Mouse (Mus musculus) myocyte (in vitro differentiated cells): Measurements from ENCODE around the gene Celf5. TPM values are rescaled to one million over a fixed set of nuclear protein-coding genes. Genes with fewer than 3 reads are reported as not detected.

ENCODE experiments used
- H3K27me3 ChIP-seq: one replicate; pipeline ENCODE4 v1.6.1; 2011; ENCODE audit not compliant: control insufficient read depth, insufficient read depth, insufficient read length
- H3K36me3 ChIP-seq: one replicate; pipeline ENCODE4 v1.6.1; 2011; ENCODE audit not compliant: control insufficient read depth, insufficient read depth
- H3K4me2 ChIP-seq: one replicate; pipeline ENCODE4 v1.6.1; 2011; ENCODE audit warnings: low read depth, control low read depth
- H3K4me3 ChIP-seq: one replicate; pipeline ENCODE4 v1.5.1; 2011; ENCODE audit warnings: mild to moderate bottlenecking, control low read depth, moderate library complexity
- H3K79me2 ChIP-seq: one replicate; pipeline ENCODE4 v1.6.1; 2011; ENCODE audit not compliant: control insufficient read depth, insufficient read depth
- H3ac ChIP-seq: one replicate; pipeline ENCODE4 v1.6.1; 2011; ENCODE audit not compliant: control insufficient read depth, insufficient read length
- CEBPB ChIP-seq: IDR thresholded peaks from 2 replicates; pipeline ENCODE4 v1.6.1; 2011; ENCODE audit warnings: mild to moderate bottlenecking, moderate library complexity; ENCODE audit not compliant: poor library complexity, insufficient read depth, severe bottlenecking
- E2F4 ChIP-seq: IDR thresholded peaks from one replicate; pipeline ENCODE4 v1.6.1; 2011; ENCODE audit warnings: mild to moderate bottlenecking, control low read depth, moderate library complexity; ENCODE audit not compliant: insufficient read depth
- MAX ChIP-seq: IDR thresholded peaks from one replicate; pipeline ENCODE4 v1.6.1; 2011; ENCODE audit warnings: low read depth, mild to moderate bottlenecking, control low read depth
- MYOD1 ChIP-seq, 3 experiments: IDR thresholded peaks; one replicate each; pipeline ENCODE4 v1.6.1; 2011; ENCODE audit warnings: control low read depth in 2 of 3, low read depth in 2 of 3, mild to moderate bottlenecking in 2 of 3, moderate library complexity in 1 of 3; ENCODE audit not compliant: insufficient read length in 2 of 3, control insufficient read depth in 1 of 3
- MYOG ChIP-seq, 3 experiments: IDR thresholded peaks; one replicate each; pipeline ENCODE4 v1.6.1; 2011; ENCODE audit warnings: control low read depth in 2 of 3, low read depth in 2 of 3, mild to moderate bottlenecking in 2 of 3; ENCODE audit not compliant: insufficient read length in 2 of 3, control insufficient read depth in 1 of 3, insufficient read depth in 1 of 3
- POLR2A ChIP-seq: IDR thresholded peaks from one replicate; pipeline ENCODE4 v1.6.1; 2011; ENCODE audit warnings: low read depth, mild to moderate bottlenecking, control low read depth, moderate library complexity; ENCODE audit not compliant: insufficient read length
- POLR2AphosphoS2 ChIP-seq: IDR thresholded peaks from one replicate; pipeline ENCODE4 v1.6.1; 2011; ENCODE audit warnings: low read depth, control low read depth; ENCODE audit not compliant: insufficient read length
- REST ChIP-seq: IDR thresholded peaks from one replicate; pipeline ENCODE4 v1.6.1; 2011; ENCODE audit warnings: mild to moderate bottlenecking, control low read depth, moderate library complexity; ENCODE audit not compliant: insufficient read depth, insufficient read length
- SRF ChIP-seq: IDR thresholded peaks from one replicate; pipeline ENCODE4 v1.6.1; 2011; ENCODE audit warnings: low read depth; ENCODE audit not compliant: control insufficient read depth, insufficient read length
- TCF12 ChIP-seq: IDR thresholded peaks from one replicate; pipeline ENCODE4 v1.6.1; 2011; ENCODE audit warnings: mild to moderate bottlenecking, control low read depth; ENCODE audit not compliant: poor library complexity, insufficient read depth, severe bottlenecking
- TCF3 ChIP-seq: IDR thresholded peaks from one replicate; pipeline ENCODE4 v1.6.1; 2011; ENCODE audit warnings: low read depth, control low read depth; ENCODE audit not compliant: insufficient read length
- USF1 ChIP-seq: IDR thresholded peaks from one replicate; pipeline ENCODE4 v1.6.1; 2011; ENCODE audit warnings: low read depth, mild to moderate bottlenecking, control low read depth, moderate library complexity
- polyA plus RNA-seq: library from polyadenylated mRNA; unstranded; fragments of >200 nt; fragmentation: generic; extraction: Trizol; gene quantifications from one replicate; pipeline ENCODE4 v1.2.1, GENCODE M21; 2012; ENCODE audit warnings: missing spikeins

The Celf5 gene
- polyA plus RNA-seq, 1 experiment, result 0.37 TPM

GRCm38 (mm10) chr10:81422661-81423217 lies 59.8 kb downstream of the Celf5 start:
- peak overlapping the region; percentile 77 for H3K4me2 ChIP-seq
- H3K79me2 ChIP-seq, result peaks cover 98% of the 10 kb centered on the region
- H3K27me3 ChIP-seq, result no peaks in the 10 kb centered on the region
- TF ChIP-seq POLR2AphosphoS2, result no peak
- peak in 1 of 3 experiments; percentile 10 for TF ChIP-seq MYOG (IDR thresholded peaks at IDR 0.05; ENCODE audit: control insufficient read depth in 1 of 3, insufficient read depth in 1 of 3, insufficient read length in 2 of 3, low read depth in 2 of 3)
- H3K36me3 ChIP-seq, result peaks cover 3% of the 10 kb centered on the region
- H3K4me3 ChIP-seq, result no peak overlapping the region
- no peak overlapping the region for H3ac ChIP-seq

- Histone ChIP-seq H3K4me3 (no peak overlapping the region), H3K36me3 (peaks cover 5% of the 10 kb centered on the region), H3K4me2 (peak overlapping the region; percentile 77), H3ac (no peak overlapping the region), H3K79me2 (peaks cover 93% of the 10 kb centered on the region), H3K27me3 (no peaks in the 10 kb centered on the region)
- TF ChIP-seq TCF3 (no peak), MYOG (IDR thresholded peaks at IDR 0.05; ENCODE audit: control insufficient read depth in 1 of 3, insufficient read depth in 1 of 3, insufficient read length in 2 of 3, low read depth in 2 of 3) (no peak), MAX (no peak), REST (no peak), USF1 (no peak), SRF (no peak), TCF12 (no peak), E2F4 (no peak), CEBPB (no peak), MYOD1 (IDR thresholded peaks at IDR 0.05; ENCODE audit: control insufficient read depth in 1 of 3, insufficient read length in 2 of 3, low read depth in 2 of 3) (no peak), POLR2A (no peak), POLR2AphosphoS2 (no peak)
Measured at GRCm38 (mm10) chr10:81422191-81422590, 60.3 kb downstream of the Celf5 start.

GRCm38 (mm10) chr10:81421797-81422100 lies 60.8 kb downstream of the Celf5 start:
- TF ChIP-seq CEBPB (no peak), E2F4 (no peak), USF1 (no peak), SRF (no peak), POLR2A (no peak), MYOG (IDR thresholded peaks at IDR 0.05; ENCODE audit: control insufficient read depth in 1 of 3, insufficient read depth in 1 of 3, insufficient read length in 2 of 3, low read depth in 2 of 3) (peak; percentile 59 to 95 (median 83)), MYOD1 (IDR thresholded peaks at IDR 0.05; ENCODE audit: control insufficient read depth in 1 of 3, insufficient read length in 2 of 3, low read depth in 2 of 3) (peak in 2 of 3 experiments; percentile 78 to 93), TCF12 (peak; percentile 67), TCF3 (peak; percentile 43), REST (no peak), MAX (no peak), POLR2AphosphoS2 (no peak)
- Histone ChIP-seq H3ac (no peak overlapping the region), H3K27me3 (no peaks in the 10 kb centered on the region), H3K36me3 (peaks cover 5% of the 10 kb centered on the region), H3K4me2 (peak overlapping the region; percentile 77), H3K79me2 (peaks cover 90% of the 10 kb centered on the region), H3K4me3 (no peak overlapping the region)

GRCm38 (mm10) chr10:81421041-81421796 lies 61.3 kb downstream of the Celf5 start:
- H3K27me3 ChIP-seq, result no peaks in the 10 kb centered on the region
- peaks cover 86% of the 10 kb centered on the region for H3K79me2 ChIP-seq
- peak overlapping the region; percentile 77 for H3K4me2 ChIP-seq
- H3K4me3 ChIP-seq, result no peak overlapping the region
- TF ChIP-seq TCF3, result no peak
- TF ChIP-seq POLR2AphosphoS2, result no peak
- peak in 2 of 3 experiments; percentile 58 to 61 for TF ChIP-seq MYOG (IDR thresholded peaks at IDR 0.05; ENCODE audit: control insufficient read depth in 1 of 3, insufficient read depth in 1 of 3, insufficient read length in 2 of 3, low read depth in 2 of 3)
- no peak for TF ChIP-seq MAX
- TF ChIP-seq E2F4, result no peak
- TF ChIP-seq TCF12, result no peak
- TF ChIP-seq CEBPB, result no peak
- no peak for TF ChIP-seq USF1
- TF ChIP-seq SRF, result peak; percentile 22
- TF ChIP-seq POLR2A, result no peak
- no peak for TF ChIP-seq REST
- peak in 2 of 3 experiments; percentile 25 to 63 for TF ChIP-seq MYOD1 (IDR thresholded peaks at IDR 0.05; ENCODE audit: control insufficient read depth in 1 of 3, insufficient read length in 2 of 3, low read depth in 2 of 3)
- H3K36me3 ChIP-seq, result peaks cover 5% of the 10 kb centered on the region
- H3ac ChIP-seq, result no peak overlapping the region

GRCm38 (mm10) chr10:81420191-81420767 lies 62.2 kb downstream of the Celf5 start:
- TF ChIP-seq TCF3, result no peak
- TF ChIP-seq E2F4, result no peak
- TF ChIP-seq REST, result no peak
- TF ChIP-seq MYOG (IDR thresholded peaks at IDR 0.05; ENCODE audit: control insufficient read depth in 1 of 3, insufficient read depth in 1 of 3, insufficient read length in 2 of 3, low read depth in 2 of 3), result no peak
- TF ChIP-seq POLR2A, result no peak
- TF ChIP-seq USF1, result no peak
- no peak for TF ChIP-seq TCF12
- TF ChIP-seq CEBPB, result no peak
- TF ChIP-seq POLR2AphosphoS2, result no peak
- TF ChIP-seq MYOD1 (IDR thresholded peaks at IDR 0.05; ENCODE audit: control insufficient read depth in 1 of 3, insufficient read length in 2 of 3, low read depth in 2 of 3), result no peak
- no peak for TF ChIP-seq SRF
- TF ChIP-seq MAX, result no peak
- H3K27me3 ChIP-seq, result no peaks in the 10 kb centered on the region
- no peak overlapping the region for H3ac ChIP-seq
- peak overlapping the region; percentile 77 for H3K4me2 ChIP-seq
- no peak overlapping the region for H3K4me3 ChIP-seq
- H3K79me2 ChIP-seq, result peaks cover 86% of the 10 kb centered on the region
- peaks cover 5% of the 10 kb centered on the region for H3K36me3 ChIP-seq
